Mouse (Mus musculus) T-cell, adult 66 days (primary cell): Measurements from ENCODE around the gene Arhgdib. TPM values are rescaled to one million over a fixed set of nuclear protein-coding genes. Genes with fewer than 3 reads are reported as not detected.

ENCODE experiments used
- total RNA-seq, 2 experiments: library from RNA; stranded (reverse); gene quantifications; 3 replicates in 1 of 2; 4 replicates in 1 of 2; pipeline ENCODE4 v1.2.4; 2023

Arhgdib gene
- total RNA-seq = 1,000 to 10,000 TPM; 1,038 to 1,047 TPM

GRCm38 (mm10) chr6:136941051-136942021 is at the start of gene Arhgdib:
Arhgdib (minus strand) TSS chr6:136941899.

GRCm38 (mm10) chr6:136923532-136923931 is 18.2 kb downstream of the Arhgdib start, which contains the start of gene Pde6h:
Pde6h (plus strand) TSS chr6:136923832.

GRCm38 (mm10) chr6:136922080-136922479 is 19.6 kb downstream of the Arhgdib start, which contains the start of gene Erp27:
Erp27 (minus strand) TSS chr6:136922180.

DNA sequence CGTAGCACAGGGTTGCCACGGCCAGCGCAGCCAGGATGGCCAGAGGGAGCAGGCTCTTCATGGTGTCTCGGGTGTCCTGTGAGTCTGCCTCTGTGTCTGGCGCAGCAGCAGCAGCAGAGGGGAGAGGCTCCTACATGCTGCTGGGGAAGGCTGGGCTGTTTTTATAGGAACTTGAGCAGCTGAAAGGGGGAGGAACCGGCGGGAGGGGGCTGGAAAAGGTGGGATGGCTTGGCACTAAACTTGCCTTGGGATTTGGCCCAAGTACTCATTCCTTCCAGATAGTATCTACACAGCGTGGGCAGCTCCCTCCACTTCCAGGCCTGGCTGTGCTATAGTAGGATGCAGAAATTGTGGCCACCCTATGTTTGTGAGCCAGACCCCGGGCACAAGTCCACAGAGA is 66.0 kb downstream of the Arhgdib start, which contains the start of gene Mgp:
Gene Mgp, minus strand, starts transcription at position 154 of the 400 bp plus-strand sequence.

Other genes starting within 250 kb of the Arhgdib start
- gene Gucy2c, start 160.1 kb downstream of the Arhgdib start, total RNA-seq = not detected
- gene Hist4h4, start 137.5 kb downstream of the Arhgdib start, total RNA-seq = 10 to 100 TPM; 19.9 to 23.3 TPM
- gene H2afj, start 133.7 kb downstream of the Arhgdib start, total RNA-seq = 10 to 100 TPM; 73.5 to 81.5 TPM
- 1 to 10 TPM; 4.2 to 9.3 TPM for gene BC049715, start 114.3 kb downstream of the Arhgdib start, total RNA-seq
- gene Wbp11, start 113.7 kb downstream of the Arhgdib start, total RNA-seq = 100 to 1,000 TPM; 158 to 169 TPM
- under 1 TPM in 1 of 2 experiments, not detected in 1; 0.41 TPM for gene Smco3, start 106.4 kb downstream of the Arhgdib start, total RNA-seq
- gene Art4, start 84.2 kb downstream of the Arhgdib start, total RNA-seq = 1 to 10 TPM; 4.6 to 7.1 TPM
- not detected for gene Mgp, start 66.1 kb downstream of the Arhgdib start, total RNA-seq
- 10 to 100 TPM; 19.5 to 22.2 TPM for gene Erp27, start 19.7 kb downstream of the Arhgdib start, total RNA-seq
- under 1 TPM in 1 of 2 experiments, not detected in 1; 0.09 TPM for gene Pde6h, start 18.1 kb downstream of the Arhgdib start, total RNA-seq
- gene Rerg, start 228.6 kb upstream of the Arhgdib start, total RNA-seq = not detected